Mouse (Mus musculus) midbrain, postnatal 0 days (tissue): ENCODE measurements around the gene Mmgt2. TPM values are rescaled to one million over a fixed set of nuclear protein-coding genes. Genes with fewer than 3 reads are reported as not detected.

Experiments
- ATAC-seq: fragments of 200-750 bp; cut with Nextera tagmentation; 2 replicates; pipeline ENCODE4 v1.8.0; 2017; ENCODE audit warnings: moderate number of reproducible peaks, mild to moderate bottlenecking, moderate TSS enrichment, moderate library complexity; ENCODE audit not compliant: low FRiP score
- DNase-seq: peaks from one replicate; pipeline ENCODE4 v3.0.0-alpha.2; 2015; ENCODE audit warnings: low spot score
- H3K27ac ChIP-seq: fragments of 300-500 bp; sonication (generic); 2 replicates; pipeline ENCODE4 v1.5.1; 2014; ENCODE audit warnings: low read depth, mild to moderate bottlenecking, low read length, mixed read lengths
- H3K27me3 ChIP-seq: fragments of 300-500 bp; sonication (generic); 2 replicates; pipeline ENCODE4 v1.6.1; 2014; ENCODE audit warnings: low read length, control low read depth, mixed read lengths; ENCODE audit not compliant: insufficient read depth
- H3K36me3 ChIP-seq: fragments of 300-500 bp; sonication (generic); 2 replicates; pipeline ENCODE4 v1.6.1; 2014; ENCODE audit warnings: low read length, control low read depth, mixed read lengths; ENCODE audit not compliant: insufficient read depth
- H3K4me1 ChIP-seq: fragments of 300-500 bp; sonication (generic); 2 replicates; pipeline ENCODE4 v1.6.1; 2014; ENCODE audit warnings: mild to moderate bottlenecking, control low read depth, antibody characterized with exemption, low read length, mixed read lengths; ENCODE audit not compliant: insufficient read depth
- H3K4me2 ChIP-seq: fragments of 300-500 bp; sonication (generic); 2 replicates; pipeline ENCODE4 v1.6.1; 2014; ENCODE audit warnings: low read depth, mild to moderate bottlenecking, low read length, mixed read lengths; ENCODE audit not compliant: poor library complexity, severe bottlenecking
- H3K4me3 ChIP-seq: fragments of 300-500 bp; sonication (generic); 2 replicates; pipeline ENCODE4 v1.5.1; 2014; ENCODE audit warnings: low read depth, mild to moderate bottlenecking, low read length, moderate library complexity
- H3K9ac ChIP-seq: fragments of 300-500 bp; sonication (generic); replicated peaks from 2 replicates; pipeline ENCODE4 v1.6.1; 2014; ENCODE audit warnings: mild to moderate bottlenecking, low read length, moderate library complexity, mixed read lengths; ENCODE audit not compliant: poor library complexity, severe bottlenecking
- H3K9me3 ChIP-seq: fragments of 300-500 bp; sonication (generic); 2 replicates; pipeline ENCODE4 v1.6.1; 2016; ENCODE audit warnings: low read length, control low read depth
- CTCF ChIP-seq: IDR thresholded peaks from 2 replicates; pipeline ENCODE4 v1.5.1; 2016; ENCODE audit warnings: antibody characterized with exemption, mild to moderate bottlenecking
- WGBS: fragments of 180-500 bp; shearing (Covaris S2); extraction: QIAGEN DNeasy Blood & Tissue Kit; methylation state at CpG from one replicate; pipeline ENCODE4 v1.1.7; 2014; 5-methylcytosine and 5-hydroxymethylcytosine counted together
- polyA plus RNA-seq: library from polyadenylated mRNA; unstranded; fragments of >200 nt; fragmentation: Nextera tagmentation; extraction: Ambion mirVana; gene quantifications from 2 replicates; pipeline ENCODE4 v1.2.1, GENCODE M21; 2015
- total RNA-seq: library from RNA; depleted of rRNA; stranded (reverse); fragments of >200 nt; gene quantifications from 2 replicates; pipeline ENCODE4 v1.2.3, GENCODE M21; 2014; rRNA removed

Mmgt2 gene
- total RNA-seq: 24.0 and 58.3 TPM in 2 replicates
- 22.7 and 23.4 TPM in 2 replicates for polyA plus RNA-seq

DNA sequence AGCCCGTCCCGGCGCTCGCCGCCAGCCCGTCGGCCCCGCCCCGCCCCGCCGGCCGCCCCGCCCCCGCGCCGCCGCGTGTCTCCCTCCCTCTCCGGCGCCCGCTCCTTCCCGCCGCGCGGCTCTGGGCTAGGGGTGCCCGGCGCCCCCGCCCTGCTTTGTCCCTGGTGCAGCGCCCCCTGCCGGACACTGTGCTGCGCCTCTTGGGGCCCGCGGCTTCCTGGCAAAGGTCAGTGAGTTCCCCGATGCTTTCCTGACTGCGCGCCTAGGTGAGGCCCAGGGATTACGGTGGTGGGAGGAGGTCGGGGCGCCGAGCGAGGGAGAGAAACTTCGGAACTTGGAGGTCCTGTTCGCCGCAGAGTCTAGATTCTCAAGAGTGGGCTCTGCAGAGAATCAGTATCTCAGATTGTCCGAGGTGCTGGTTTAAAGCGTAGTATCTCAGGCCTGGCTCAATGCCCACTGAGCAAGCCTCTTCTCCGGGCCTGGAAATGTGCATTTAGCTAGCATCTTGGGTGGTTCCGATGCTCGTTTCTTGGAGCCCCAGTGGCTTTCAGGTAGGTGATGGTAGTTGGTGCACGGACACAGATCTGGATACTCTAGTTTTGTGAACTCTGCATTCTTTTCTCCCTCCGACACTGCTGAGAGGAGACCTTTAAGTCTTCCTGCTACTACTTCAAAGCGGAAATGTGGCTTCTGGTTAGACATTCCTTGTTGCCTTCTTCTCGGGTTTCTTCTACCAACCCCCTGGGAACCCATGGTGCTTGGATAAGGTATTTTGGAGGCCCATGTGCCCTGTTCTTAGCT is at the start of gene Mmgt2:
Gene Mmgt2, plus strand, starts transcription at position 74 of the 801 bp plus-strand sequence.
- TF ChIP-seq CTCF: peak; percentile 85

DNA sequence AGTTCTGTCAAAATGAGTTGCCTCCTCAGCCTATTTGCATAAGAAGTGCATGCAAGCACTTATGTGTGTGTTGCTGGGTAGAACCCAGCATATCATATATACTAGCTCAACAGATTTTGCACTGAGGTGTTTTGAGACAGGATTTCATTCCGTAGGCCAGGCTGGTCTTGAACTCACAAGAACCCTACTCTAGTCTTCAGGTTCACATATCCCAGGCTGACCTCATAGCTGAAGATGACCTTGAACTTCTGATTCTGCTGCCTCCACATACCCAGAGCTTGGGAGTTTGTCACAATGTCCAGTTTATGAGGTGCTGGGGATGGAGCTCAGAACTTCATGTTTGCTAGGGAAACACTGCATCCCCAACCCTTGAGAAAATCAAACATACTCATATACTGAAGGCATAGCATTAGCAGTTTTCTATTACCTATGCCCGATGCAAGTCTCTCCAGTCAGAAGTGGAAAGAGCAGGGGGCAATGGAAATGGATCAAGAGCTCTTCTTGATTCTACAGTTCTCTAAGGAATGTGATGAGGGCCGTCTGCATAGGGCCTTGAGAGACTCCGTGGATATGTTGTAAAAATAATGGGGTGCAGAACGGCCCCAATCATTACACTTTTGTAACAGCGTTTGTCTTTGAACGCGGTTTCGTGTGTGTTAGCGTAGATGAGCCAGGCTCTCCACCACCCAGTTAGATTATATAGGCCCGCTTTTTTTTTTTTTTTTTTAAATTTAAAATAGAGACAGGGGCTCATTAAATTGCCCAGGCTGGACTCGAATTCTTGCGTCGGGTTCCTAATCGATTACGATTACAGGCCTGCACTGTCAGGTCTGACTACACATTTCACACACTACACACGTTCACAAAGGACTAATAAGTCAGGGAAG is 46.5 kb upstream of the Mmgt2 start:
- Histone ChIP-seq H3K9me3 (no peaks in the 10 kb centered on the region), H3K9ac (peak overlapping the region; percentile 56), H3K27ac (peak overlapping the region; percentile 95), H3K4me1 (peaks cover 18% of the 10 kb centered on the region), H3K4me2 (peak overlapping the region; percentile 83), H3K36me3 (peaks cover 34% of the 10 kb centered on the region), H3K4me3 (peak overlapping the region; percentile 73), H3K27me3 (no peaks in the 10 kb centered on the region)
- TF ChIP-seq CTCF: no peak
- ATAC-seq (peak; percentile 4; the same call in 1 of the 2 replicates), DNase-seq (no peak)
- 10% methylated on average over 17 of the region's 17 CpGs for WGBS

More for the DNA sequence above, at the start of gene Mmgt2:
- Histone ChIP-seq H3K4me1 (peaks cover 21% of the 10 kb centered on the region), H3K4me2 (peak within 1 kb of the TSS; percentile 95), H3K4me3 (peak within 1 kb of the TSS; percentile 82), H3K36me3 (no peaks in the 10 kb centered on the region), H3K27me3 (no peaks in the 10 kb centered on the region), H3K9ac (peak within 1 kb of the TSS; percentile 80), H3K27ac (peak within 1 kb of the TSS; percentile 70), H3K9me3 (no peaks in the 10 kb centered on the region)
- ATAC-seq: peak; percentile 87
- 1% methylated on average over 35 of the region's 53 CpGs for WGBS
- DNase-seq: peak; percentile 90

DNA sequence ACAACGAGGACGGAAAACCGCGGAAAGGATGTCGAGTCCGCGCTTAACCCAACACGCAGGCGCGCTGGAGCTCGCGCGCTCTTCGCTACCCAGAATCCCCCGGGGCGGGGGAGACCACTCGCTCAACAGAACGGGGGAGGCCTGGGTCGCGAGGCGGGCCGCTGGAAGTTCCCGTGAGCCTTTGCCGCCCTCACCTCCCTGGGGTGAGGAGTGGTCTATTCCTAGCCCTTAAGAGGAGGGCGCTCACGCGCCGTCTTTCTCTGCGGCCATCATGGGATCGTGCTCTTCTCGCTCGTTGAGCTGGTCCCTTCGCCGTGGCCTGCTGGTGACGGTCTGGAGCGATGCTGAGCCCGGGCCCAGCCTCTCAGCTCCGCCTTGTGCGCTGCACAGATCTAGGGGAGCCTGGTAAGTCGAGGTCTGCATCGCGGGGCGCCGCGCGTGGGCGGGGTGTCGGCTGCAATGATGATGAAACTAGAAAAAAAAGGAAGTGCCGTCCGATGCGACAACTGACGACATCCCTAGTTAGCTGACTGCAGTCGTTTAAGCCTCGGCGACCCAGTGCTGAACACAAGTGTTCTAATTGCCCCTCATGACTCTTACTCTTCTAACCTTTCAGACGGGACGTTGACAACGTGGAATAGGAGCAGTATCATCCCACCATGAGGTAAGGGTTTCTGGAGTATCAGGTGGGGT is 45.7 kb upstream of the Mmgt2 start:
- TF ChIP-seq CTCF: peak; percentile 53
- Histone ChIP-seq H3K36me3 (peaks cover 38% of the 10 kb centered on the region), H3K4me3 (peak overlapping the region; percentile 73), H3K4me2 (peak overlapping the region; percentile 83), H3K27me3 (no peaks in the 10 kb centered on the region), H3K4me1 (peaks cover 18% of the 10 kb centered on the region), H3K9ac (peak overlapping the region; percentile 91), H3K27ac (peak overlapping the region; percentile 95), H3K9me3 (no peaks in the 10 kb centered on the region)
- WGBS: under 1% methylated on average over 58 of the region's 58 CpGs
- peak; percentile 93 for ATAC-seq
- peak; percentile 99 for DNase-seq

DNA sequence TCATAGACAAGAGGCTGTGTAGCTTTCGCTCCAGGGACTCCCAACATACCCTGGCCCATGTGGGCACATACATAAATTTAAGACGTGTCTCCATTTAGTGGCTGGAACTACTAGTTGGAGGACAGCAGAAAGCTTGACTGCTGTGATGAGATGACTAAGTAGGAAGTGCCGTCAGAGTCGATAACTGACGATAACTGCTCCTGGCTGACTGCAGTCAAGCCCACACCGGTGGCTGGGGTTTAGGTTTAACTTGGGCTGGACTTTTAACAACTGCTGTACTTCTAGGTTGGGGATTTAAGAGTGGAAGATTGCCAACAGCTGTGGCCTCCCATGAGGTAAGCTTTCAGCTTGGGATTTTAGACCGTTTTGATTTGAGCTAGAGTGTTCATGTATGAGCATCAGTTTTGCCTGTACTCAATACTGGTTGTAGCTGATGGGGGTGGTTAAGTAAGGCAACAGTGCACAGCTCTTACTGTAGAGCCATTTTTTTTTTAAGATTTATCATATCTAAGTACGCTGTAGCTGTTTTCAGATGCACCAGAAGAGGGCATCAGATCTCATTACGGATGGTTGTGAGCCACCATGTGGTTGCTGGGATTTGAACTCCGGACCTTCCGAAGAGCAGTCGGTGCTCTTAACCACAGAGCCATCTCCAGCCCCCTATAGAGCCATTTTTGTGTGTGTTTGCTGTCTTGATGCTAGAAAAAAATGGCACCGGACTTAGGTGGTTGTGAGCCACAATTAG is 45.0 kb upstream of the Mmgt2 start:
- peak; percentile 7; the same call in 1 of the 2 replicates for ATAC-seq
- peaks cover 18% of the 10 kb centered on the region for H3K4me1 ChIP-seq
- WGBS: 2% methylated on average over 13 of the region's 13 CpGs
- peak overlapping the region; percentile 73 for H3K4me3 ChIP-seq
- peak overlapping the region; percentile 91 for H3K9ac ChIP-seq
- TF ChIP-seq CTCF: peak; percentile 61
- H3K27ac ChIP-seq: peak overlapping the region; percentile 95
- H3K27me3 ChIP-seq: no peaks in the 10 kb centered on the region
- DNase-seq: peak; percentile 21
- H3K36me3 ChIP-seq: peaks cover 33% of the 10 kb centered on the region
- H3K4me2 ChIP-seq: peak overlapping the region; percentile 83
- H3K9me3 ChIP-seq: no peaks in the 10 kb centered on the region
